Mouse (Mus musculus) gastrocnemius, postnatal 4 days (tissue): ENCODE data around the gene Trank1. TPM values are rescaled to one million over a fixed set of nuclear protein-coding genes. Genes with fewer than 3 reads are reported as not detected.

Experiments
- DNase-seq, 2 experiments: peaks; one replicate each; pipeline ENCODE4 v3.0.0; 2021 to 2022; ENCODE audit warnings: low spot score in 2 of 2, mixed read lengths in 2 of 2
- long read RNA-seq, 2 experiments: library from polyadenylated mRNA; stranded (forward); transcript quantifications; one replicate each; pipeline ENCODE4 v2.0.0; 2021
- total RNA-seq, 2 experiments: library from RNA; stranded (reverse); gene quantifications; 2 replicates each; pipeline ENCODE4 v1.2.3; 2021

Trank1 gene
- under 1 TPM; 0.62 to 0.76 TPM for total RNA-seq
- long read RNA-seq, experiment 1, partial matches to known transcripts: 0 of 1 reads
- long read RNA-seq, experiment 1, other reads (novel, unspliced or antisense): 1 of 1 reads
- long read RNA-seq, experiment 2: 0 reads

DNA sequence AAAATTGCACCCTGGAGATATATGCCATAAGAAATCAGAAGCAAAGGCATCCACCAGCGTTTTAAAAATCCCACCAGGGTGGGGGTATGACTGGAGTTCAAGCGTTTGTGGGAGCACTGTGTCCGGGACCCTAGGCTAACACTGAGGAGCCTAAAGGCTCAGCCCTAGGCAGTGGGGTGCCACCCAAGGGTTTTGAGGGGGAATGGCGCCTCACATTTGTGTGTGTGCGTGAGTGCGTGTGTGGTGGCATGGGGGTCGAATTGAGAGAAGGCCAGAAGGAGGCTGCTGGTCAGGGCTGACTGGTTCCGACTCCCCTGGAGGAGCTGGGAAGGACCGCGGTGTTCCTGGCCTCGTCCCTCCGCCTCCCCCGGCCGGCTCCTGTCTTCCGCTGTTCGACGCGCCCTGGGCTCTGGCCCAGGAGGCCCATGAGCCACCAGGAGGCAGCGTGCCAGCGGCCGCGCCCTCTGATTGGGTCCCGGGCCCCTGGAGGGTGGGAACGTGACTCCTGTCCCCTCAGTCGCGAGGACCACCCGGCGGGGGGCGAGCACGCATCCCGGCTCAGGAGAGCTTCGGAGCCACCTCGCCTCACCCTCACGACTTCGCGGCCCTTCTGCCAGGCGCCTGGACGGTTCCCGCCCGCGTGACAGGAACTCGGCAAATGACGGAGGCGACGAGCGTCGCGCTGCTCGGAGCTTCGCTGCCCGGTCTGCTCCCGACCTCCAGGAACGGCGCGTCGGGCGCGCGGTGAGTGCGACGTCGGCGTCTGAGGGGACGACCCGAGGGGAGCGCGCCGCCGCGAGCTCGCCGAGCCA is at the start of gene Trank1:
Trank1 (plus strand) TSS at position 709 of the 812 bp plus-strand sequence.
- DNase-seq: no peak

DNA sequence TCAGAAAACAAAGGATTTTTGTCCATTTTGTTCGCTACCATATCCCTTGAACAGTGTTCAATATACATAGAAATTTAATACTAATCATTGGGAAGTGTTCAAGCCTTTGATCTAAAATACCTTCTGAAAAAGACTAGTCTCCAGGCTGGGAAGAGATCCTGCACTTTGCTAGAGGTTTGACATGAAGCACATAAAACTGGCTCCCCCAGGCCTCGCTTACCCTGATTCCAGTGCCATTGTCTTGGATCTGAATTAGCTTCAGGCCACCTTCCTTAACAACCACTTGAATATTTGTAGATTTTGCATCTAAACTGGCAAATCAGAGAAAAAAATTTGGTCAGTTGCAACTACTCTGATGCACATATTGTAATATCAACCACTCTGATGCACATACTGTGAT is 43.5 kb upstream of the Trank1 start:
- no peak for DNase-seq

DNA sequence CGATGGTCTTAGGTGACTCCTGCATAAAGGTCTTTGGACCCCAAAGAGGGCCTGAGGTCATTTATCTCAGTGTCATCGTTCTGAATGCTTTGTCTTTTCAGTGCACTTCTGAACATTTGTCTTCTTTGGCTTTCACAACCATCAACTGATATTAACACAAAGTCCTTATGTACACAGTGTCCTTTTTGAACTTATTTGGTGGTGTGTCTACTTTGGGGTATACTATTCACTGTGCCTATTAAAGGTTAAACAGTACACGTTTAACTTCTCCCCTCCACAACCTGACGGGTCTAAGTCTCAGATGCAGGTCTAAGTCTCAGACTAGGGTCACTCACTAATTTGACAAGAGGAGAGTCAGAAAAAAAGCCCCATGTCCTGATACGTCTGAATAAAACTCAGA is 40.9 kb upstream of the Trank1 start:
- DNase-seq: no peak

- no peak for DNase-seq
Observed at GRCm38 (mm10) chr9:111271056-111271433, 40.5 kb upstream of the Trank1 start.

- DNase-seq: peak; percentile 95 to 100
Observed at GRCm38 (mm10) chr9:111271434-111272160, 39.9 kb upstream of the Trank1 start, which contains the start of the genes Mlh1 and Epm2aip1. Gene Mlh1, minus strand, starts transcription at chr9:111271791. Gene Epm2aip1, plus strand, starts transcription at chr9:111271929.

DNA sequence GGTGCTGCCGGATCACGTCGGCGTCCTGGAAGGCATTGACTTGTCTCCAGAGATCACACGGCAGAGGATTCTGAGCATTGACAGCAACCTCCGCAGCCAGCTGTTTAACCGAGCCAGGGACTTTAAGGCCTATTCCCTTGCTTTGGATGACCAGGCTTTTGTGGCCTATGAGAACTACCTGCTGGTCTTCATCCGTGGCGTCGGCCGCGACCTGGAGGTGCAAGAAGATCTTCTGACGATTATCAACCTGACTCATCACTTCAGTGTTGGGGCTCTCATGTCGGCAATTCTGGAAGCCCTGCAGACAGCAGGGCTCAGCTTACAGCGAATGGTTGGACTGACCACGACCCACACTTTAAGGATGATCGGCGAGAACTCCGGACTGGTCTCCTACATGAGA is 39.2 kb upstream of the Trank1 start:
- DNase-seq: no peak

DNA sequence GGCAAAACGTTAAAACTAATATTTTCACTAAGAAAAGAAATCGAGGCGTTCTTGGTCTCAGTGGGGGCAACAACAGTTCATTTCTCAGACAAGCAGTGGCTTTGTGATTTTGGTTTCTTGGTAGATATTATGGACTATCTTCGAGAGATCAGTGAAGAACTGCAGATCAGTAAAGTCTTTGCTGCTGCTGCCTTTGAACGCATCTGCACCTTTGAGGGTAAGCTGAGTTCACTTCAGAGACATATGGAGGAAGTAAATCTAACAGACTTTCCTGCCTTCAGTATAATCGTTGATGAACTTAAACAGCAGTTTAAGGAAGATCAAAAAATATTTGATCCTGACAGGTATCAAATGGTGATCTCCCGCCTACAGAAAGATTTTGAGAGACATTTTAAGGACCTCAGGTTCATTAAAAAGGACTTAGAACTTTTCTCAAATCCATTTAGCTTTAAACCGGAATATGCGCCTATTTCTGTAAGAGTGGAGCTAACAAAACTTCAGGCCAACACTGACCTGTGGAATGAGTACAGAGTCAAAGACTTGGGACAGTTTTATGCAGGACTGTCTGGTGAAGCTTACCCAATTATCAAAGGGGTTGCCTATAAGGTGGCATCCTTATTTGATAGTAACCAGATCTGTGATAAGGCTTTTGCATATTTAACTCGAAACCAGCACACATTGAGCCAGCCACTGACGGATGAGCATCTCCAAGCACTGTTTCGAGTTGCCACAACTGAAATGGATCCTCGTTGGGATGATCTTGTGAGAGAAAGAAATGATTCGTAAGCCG is 38.3 kb upstream of the Trank1 start:
- DNase-seq: no peak

DNA sequence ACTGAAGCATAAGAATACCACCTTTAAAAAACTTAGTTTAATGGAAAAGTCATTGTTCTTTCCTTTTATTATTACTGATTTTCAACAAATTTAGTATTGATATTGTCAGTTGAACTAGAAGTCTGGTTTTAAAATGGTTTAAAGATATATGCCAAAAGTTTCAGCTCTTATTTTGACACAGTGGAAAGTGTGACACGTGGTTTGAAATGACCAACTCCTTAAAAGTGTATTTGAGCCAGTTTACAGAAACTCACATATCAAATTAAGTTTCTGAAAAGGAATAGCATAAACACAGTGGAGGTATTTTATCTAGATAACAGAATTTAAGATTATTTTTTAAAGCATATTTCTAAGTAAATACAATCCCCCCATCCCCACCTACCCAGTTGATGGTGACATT is 37.6 kb upstream of the Trank1 start:
- DNase-seq: no peak

DNA sequence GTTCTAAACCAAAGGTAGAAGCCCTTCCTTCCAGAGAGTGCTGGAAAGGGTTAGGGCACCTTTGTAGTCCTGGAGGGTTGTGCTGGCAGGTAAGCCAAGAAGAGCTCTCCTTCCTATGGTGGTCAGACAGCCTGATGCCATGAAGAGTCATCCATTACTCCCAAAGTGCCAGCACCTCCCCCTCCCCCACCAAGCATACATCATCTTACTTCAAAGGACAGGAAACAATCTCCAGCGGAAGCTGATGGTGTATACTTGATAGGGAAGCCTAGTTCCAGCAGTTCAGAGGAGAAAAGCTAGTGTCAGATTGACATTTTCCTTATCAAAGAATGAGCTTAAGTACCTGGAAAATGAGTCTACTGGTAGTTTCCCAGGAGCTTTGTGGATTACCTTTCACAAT is 36.4 kb upstream of the Trank1 start:
- no peak for DNase-seq

- DNase-seq: no peak
Observed at GRCm38 (mm10) chr9:111285061-111285460, 26.5 kb upstream of the Trank1 start.

GRCm38 (mm10) chr9:111285676-111286075 is 25.9 kb upstream of the Trank1 start:
- no peak for DNase-seq

DNA sequence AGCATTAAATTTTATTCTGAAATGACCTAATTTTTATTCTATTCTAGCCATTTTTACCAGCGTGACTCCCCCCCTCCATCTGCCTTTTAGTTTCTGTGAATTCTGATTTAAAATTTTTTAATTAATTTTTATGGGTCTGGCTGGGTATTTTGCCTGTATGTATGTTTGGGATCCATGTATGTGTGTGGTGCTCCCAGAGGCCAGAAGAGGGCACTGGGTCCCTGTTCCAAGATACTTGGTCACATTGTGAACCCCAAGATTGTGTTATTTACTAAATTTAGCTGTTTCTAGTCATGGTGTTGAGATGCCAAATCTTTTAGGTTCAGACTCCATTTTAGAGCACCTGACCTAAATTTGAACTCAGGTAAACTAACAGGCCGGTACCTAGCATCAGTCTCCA is 25.1 kb upstream of the Trank1 start:
- no peak for DNase-seq

DNA sequence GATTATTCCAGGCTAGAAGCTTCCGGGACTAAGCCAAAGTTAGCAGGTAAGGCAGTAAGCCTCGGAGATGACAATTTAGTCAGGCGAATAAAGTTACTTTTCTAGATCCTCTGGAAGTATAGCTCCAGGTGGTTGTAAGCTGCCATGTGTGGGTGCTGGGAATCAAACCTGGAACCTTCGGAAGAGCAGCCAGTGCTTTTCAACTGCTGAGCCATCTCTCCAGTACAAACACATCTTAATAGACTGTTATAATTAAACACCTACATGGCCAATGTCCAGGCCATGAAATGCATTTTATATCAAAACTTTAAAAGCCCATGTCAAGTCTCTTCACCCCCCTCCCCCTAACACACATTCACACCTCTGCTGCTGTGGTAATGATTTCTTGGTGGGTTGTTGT is 23.6 kb upstream of the Trank1 start:
- no peak for DNase-seq

GRCm38 (mm10) chr9:111289294-111289831 is 22.2 kb upstream of the Trank1 start:
- no peak for DNase-seq

DNA sequence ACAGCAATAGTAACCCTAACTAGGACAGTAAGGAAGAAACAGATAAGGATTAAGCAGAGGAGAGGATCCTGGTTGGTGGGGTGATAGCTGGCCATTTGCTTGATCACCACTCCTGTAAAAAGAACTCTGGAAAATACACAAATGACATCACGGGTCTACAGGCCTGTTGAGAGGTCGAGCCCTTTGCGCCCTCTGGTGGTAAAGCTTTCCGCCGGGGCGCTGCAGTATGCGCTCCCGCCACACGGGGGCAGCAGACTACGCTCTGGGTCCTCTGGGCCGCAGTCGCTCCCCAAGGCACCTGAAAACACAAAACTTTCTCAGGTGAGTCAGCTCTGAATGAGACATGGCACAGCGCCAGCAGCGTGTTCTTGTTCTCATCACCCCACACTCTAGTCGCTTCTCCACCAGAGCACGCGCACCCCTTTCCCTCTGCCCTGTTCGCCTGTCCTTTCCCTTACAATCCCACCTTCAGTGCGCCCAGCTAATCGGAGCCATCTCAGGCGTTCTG is 21.7 kb upstream of the Trank1 start:
- DNase-seq: peak; percentile 78 to 80

DNA sequence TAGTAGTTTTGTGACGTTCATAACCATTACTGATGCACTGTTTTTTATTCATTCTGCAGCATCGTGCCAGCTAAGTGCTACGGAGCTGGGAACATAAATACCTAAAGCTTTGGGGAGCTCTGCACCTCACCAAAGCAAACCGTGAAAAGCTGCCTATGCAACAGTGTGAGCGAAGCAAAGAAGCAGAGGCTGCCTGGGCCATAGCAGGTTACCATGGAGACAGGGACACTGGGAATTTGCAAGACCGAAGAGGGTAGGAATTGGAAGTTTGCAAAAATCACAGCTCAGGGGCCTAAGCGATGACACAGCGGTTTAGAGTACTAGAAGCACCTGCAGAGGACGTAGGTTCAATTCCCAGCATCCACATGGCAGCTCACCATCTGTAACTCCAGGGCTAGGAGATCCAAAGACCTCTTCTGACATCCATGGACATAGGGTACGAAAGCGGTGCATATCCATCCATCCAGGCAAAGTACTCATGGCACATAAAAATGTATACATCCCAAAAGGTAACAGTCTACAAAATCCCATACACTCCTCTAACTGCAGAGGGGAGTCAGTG is 20.9 kb upstream of the Trank1 start:
- no peak for DNase-seq

DNA sequence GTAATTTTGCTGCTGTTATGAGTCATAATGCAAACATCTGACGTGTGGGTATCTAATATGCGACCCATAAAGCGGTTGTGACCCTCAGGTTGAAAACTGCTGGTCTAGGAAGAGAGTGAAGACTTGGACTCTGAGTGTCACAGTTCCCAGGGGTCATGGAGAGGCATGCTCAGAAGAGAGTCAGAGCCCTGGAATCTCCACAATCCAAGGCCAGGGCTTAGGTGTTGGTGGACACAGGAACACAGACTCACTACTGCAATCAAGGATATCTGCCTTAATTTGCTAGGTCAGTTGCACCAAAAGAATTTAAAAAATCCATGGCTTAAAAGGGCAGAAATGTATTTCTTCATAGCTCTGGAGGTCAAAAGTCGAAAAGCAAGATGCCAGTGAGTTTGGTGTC is 18.3 kb upstream of the Trank1 start:
- DNase-seq: no peak

GRCm38 (mm10) chr9:111294911-111295310 is 16.6 kb upstream of the Trank1 start:
- no peak for DNase-seq

DNA sequence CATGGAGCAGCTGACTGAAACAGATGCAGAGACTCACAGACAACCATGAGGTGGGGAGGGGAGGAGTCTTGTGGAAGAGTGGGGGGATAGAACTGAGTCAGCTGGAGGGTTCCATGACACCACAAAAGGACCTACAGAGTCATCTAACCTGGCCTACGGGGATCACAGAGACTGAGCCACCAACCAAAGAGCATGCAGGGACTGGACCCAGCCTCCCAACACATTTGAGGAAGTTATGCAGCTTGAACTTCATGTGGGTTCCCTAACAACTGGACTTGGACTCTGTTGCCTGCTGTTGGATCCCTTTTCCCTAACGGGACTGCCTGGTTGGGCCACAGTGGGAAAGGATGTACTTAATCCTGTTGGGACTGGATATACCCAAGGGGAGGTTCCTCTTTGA is 16.2 kb upstream of the Trank1 start:
- DNase-seq: no peak

DNA sequence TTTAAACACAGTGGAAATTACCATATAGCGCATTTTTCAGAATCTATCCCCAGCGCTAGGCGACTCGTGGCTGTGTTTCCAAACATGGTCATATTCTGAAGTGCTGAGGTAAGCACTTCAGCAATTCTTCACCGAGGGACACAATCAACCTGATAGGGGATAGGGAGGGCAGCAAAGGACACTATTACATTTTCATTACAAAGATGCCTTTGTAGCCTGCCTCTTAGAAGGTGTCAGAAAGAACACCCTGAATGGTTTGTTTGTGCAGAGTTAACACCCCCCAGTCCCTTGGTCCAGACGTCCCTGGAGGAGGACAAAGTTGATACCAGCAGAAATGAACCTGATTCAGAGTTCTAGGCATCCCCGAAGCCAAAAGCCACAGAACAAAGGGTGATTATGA is 15.1 kb upstream of the Trank1 start:
- DNase-seq: no peak

DNA sequence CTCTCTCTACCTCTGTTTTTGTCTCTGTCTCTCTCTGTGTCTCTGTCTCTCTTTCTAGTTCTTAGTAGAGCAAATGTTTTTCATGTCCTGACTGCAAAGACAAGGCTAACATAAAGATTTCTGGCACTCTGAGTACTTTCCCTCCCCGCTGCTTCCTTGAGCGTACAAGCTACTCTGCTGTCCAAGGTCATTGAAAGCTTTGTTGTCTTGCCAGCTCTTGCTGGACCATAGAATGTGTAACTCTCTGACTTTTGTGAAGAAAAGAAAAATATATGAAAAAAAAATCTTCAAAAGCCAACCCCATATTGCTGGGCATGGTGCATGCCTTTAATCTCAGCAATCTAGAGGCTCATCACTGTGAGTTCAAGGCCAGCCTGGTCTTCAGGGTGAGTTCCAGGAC is 12.9 kb upstream of the Trank1 start:
- no peak for DNase-seq
